Mouse (Mus musculus) olfactory bulb, adult 2 months (tissue): ENCODE results near the gene Slc12a8.

Experiments used
- CTCF ChIP-seq: fragments of 200-500 bp; IDR thresholded peaks from 2 replicates; pipeline ENCODE4 v1.5.1; 2012; ENCODE audit warnings: low read depth, mild to moderate bottlenecking, low read length, moderate library complexity; ENCODE audit not compliant: insufficient read depth
- POLR2A ChIP-seq: fragments of 200-500 bp; IDR thresholded peaks from 2 replicates; pipeline ENCODE4 v1.6.1; 2012; ENCODE audit warnings: mild to moderate bottlenecking, low read depth, low read length, moderate library complexity; ENCODE audit not compliant: insufficient read depth

GRCm38 (mm10) chr16:33673530-33674109 is 156.5 kb downstream of the Slc12a8 start:
- TF ChIP-seq POLR2A = no peak
- TF ChIP-seq CTCF = no peak
